Mouse (Mus musculus) intestine, embryonic 15.5 days (tissue): ENCODE results near the gene Smg5. TPM values are rescaled to one million over a fixed set of nuclear protein-coding genes. Genes with fewer than 3 reads are reported as not detected.
"Not testable (repeated sequence)": the region's sequence is repeated elsewhere in the genome, so short reads cannot be mapped to it uniquely, and the experiment has no call there.

ENCODE experiments used
- ATAC-seq: fragments of 200-750 bp; cut with Nextera tagmentation; 2 replicates; pipeline ENCODE4 v1.8.0; 2017; ENCODE audit warnings: moderate TSS enrichment, moderate library complexity
- H3K27ac ChIP-seq: fragments of 300-500 bp; sonication (generic); 2 replicates; pipeline ENCODE4 v1.5.1; 2015; ENCODE audit warnings: mild to moderate bottlenecking, inconsistent platforms
- H3K27me3 ChIP-seq: fragments of 300-500 bp; sonication (generic); replicated peaks from 2 replicates; pipeline ENCODE4 v1.6.1; 2015; ENCODE audit warnings: inconsistent platforms
- H3K36me3 ChIP-seq: fragments of 300-500 bp; sonication (generic); 2 replicates; pipeline ENCODE4 v1.6.1; 2015; ENCODE audit warnings: inconsistent platforms
- H3K4me1 ChIP-seq: fragments of 300-500 bp; sonication (generic); replicated peaks from 2 replicates; pipeline ENCODE4 v1.6.1; 2015; ENCODE audit warnings: inconsistent platforms
- H3K4me2 ChIP-seq: fragments of 300-500 bp; sonication (generic); replicated peaks from 2 replicates; pipeline ENCODE4 v1.6.1; 2015; ENCODE audit warnings: mild to moderate bottlenecking, inconsistent platforms
- H3K4me3 ChIP-seq: fragments of 300-500 bp; sonication (generic); replicated peaks from 2 replicates; pipeline ENCODE4 v1.5.1; 2015; ENCODE audit warnings: inconsistent platforms
- H3K9ac ChIP-seq: fragments of 300-500 bp; sonication (generic); 2 replicates; pipeline ENCODE4 v1.6.1; 2015; ENCODE audit warnings: inconsistent platforms
- H3K9me3 ChIP-seq: fragments of 300-500 bp; sonication (generic); 2 replicates; pipeline ENCODE4 v1.6.1; 2016; ENCODE audit warnings: inconsistent platforms
- WGBS: fragments of 180-500 bp; shearing (Covaris S2); methylation state at CpG from one replicate; pipeline ENCODE4 v1.1.7; 2015; 5-methylcytosine and 5-hydroxymethylcytosine counted together
- polyA plus RNA-seq: library from polyadenylated mRNA; unstranded; fragments of >200 nt; fragmentation: Nextera tagmentation; extraction: Ambion mirVana; gene quantifications from 2 replicates; pipeline ENCODE4 v1.2.1, GENCODE M21; 2015

Smg5 gene
- polyA plus RNA-seq, 1 experiment from 2014 or later: 39.9 TPM

DNA sequence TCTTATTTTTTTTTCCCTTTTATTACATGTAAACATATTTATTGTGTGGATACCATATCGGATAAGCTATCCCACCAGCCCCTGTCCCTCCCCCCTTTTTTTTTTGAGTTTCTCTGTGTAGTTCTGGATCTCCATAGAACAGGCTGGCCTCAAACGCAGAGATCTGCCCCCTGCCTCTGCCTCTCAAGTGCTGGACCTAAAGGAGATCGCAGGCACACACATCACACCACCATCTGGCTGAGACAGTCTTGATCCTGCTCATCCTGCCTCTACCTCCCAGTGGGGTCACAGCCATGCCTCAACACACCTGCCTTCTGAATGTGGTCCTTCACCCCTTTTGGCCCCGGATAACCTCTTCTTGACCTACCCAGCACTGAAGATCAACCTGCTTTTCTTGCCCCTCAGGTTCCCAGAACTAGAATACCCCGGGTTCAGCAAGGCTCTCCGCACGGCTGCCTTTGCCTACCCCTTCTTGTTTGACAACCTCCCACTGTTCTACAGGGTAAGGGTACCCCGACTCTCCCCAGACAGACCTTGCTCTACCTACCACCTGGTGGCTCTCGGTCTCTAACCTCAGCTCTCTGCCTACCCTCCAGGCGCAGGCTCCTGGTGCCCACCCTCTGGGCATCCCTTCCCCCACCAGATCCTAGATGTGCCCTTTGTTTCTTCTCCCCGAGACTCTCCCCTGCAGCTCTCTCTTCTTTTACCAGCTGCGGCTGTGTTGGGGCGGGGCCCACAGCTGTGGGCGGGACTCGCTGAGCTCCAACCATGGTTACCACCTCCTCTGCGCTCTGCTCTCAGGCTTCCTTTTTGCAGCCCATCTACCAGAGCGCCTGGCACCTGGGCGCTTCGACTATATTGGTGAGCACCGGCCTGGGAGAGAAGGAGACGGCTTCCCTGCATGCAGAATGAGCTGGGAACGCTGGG is 45.6 kb downstream of the Smg5 start:
- not testable (repeated sequence) for H3K9ac ChIP-seq

GRCm38 (mm10) chr3:88382383-88382782 is 46.3 kb downstream of the Smg5 start:
- H3K9ac ChIP-seq, H3K9me3 ChIP-seq, H3K4me3 ChIP-seq, H3K27ac ChIP-seq, H3K36me3 ChIP-seq, H3K27me3 ChIP-seq, H3K4me1 ChIP-seq, H3K4me2 ChIP-seq: not testable (repeated sequence)
- ATAC-seq: peak; percentile 36; the same call in 1 of the 2 replicates
- WGBS: 25% methylated on average over 1 of the region's 7 CpGs

More for the DNA sequence above, 45.6 kb downstream of the Smg5 start:
- not testable (repeated sequence) for H3K4me1 ChIP-seq, H3K27ac ChIP-seq, H3K27me3 ChIP-seq, H3K36me3 ChIP-seq, H3K9me3 ChIP-seq
- H3K4me3 ChIP-seq: 0 out of 2 replicates have a peak overlapping the region, but pooled peaks have one; percentile 12
- 9% methylated on average over 21 of the region's 22 CpGs for WGBS
- H3K4me2 ChIP-seq: peak overlapping the region; percentile 55
- ATAC-seq: peak; percentile 89

DNA sequence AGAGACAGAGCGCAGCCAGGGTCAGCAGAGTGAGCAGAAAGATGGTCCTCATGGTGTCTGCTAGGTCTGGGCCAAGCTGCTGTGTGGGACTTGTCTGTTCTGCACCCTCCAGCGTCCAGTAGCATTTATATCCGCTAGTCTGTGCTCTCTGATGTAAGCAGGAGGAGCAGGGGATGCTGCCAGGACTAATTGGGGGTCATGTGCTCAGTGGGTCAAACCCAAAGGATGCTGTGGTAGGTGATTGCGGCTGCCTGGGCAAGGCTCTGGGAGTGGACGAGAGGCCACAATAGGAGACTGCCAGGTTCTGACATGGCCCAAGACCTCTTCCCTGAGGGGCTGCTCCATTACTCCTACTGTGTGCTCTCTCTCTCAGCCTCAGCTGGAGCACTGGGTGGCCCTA is 48.3 kb downstream of the Smg5 start, which contains the start of gene Bglap:
TSS of gene Bglap (minus strand) at position 101 of the 400 bp plus-strand sequence.
- no peaks in the 10 kb centered on the region for H3K9me3 ChIP-seq
- no peak within 1 kb of the TSS for H3K4me2 ChIP-seq
- no peaks in the 10 kb centered on the region for H3K36me3 ChIP-seq
- H3K9ac ChIP-seq: no peak within 1 kb of the TSS
- H3K4me3 ChIP-seq: no peak within 1 kb of the TSS
- ATAC-seq: no peak
- no peak within 1 kb of the TSS for H3K27ac ChIP-seq
- no peaks in the 10 kb centered on the region for H3K27me3 ChIP-seq
- 76% methylated on average over 5 of the region's 5 CpGs for WGBS
- 0 out of 2 replicates have a peak, but pooled peaks cover 3% of the 10 kb centered on the region for H3K4me1 ChIP-seq

- Histone ChIP-seq H3K9ac (no peak overlapping the region), H3K4me3 (no peak overlapping the region), H3K27me3 (no peaks in the 10 kb centered on the region), H3K4me1 (no peaks in the 10 kb centered on the region), H3K27ac (no peak overlapping the region), H3K4me2 (no peak overlapping the region), H3K9me3 (no peaks in the 10 kb centered on the region), H3K36me3 (peaks cover 17% of the 10 kb centered on the region)
- ATAC-seq: no peak
- 87% methylated on average over 9 of the region's 9 CpGs for WGBS
Measured at GRCm38 (mm10) chr3:88393776-88394375, 57.8 kb downstream of the Smg5 start.

DNA sequence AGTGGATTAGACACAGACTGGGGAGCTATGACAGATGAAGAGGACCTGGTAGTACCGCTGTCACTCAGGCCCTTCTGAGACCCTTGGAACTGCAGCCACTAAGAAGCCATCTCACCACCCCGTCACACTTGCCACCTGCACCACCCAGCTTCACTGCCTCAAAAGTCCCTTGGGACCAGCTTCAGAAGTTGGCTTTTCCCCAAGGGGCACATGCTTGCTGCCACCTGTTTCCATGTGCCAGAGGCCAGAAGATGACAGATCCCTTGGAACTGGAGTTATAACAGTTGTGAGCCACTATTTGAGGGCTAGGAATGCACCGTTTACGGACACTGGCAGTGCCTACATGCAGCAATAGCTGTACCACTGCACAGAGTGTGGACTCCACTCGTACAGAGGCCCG is 59.2 kb downstream of the Smg5 start:
- H3K36me3 ChIP-seq: peaks cover 20% of the 10 kb centered on the region
- no peak overlapping the region for H3K4me3 ChIP-seq
- no peak overlapping the region for H3K9ac ChIP-seq
- H3K9me3 ChIP-seq: no peaks in the 10 kb centered on the region
- no peaks in the 10 kb centered on the region for H3K4me1 ChIP-seq
- no peak for ATAC-seq
- no peaks in the 10 kb centered on the region for H3K27me3 ChIP-seq
- H3K27ac ChIP-seq: no peak overlapping the region
- 93% methylated on average over 6 of the region's 6 CpGs for WGBS
- H3K4me2 ChIP-seq: no peak overlapping the region

DNA sequence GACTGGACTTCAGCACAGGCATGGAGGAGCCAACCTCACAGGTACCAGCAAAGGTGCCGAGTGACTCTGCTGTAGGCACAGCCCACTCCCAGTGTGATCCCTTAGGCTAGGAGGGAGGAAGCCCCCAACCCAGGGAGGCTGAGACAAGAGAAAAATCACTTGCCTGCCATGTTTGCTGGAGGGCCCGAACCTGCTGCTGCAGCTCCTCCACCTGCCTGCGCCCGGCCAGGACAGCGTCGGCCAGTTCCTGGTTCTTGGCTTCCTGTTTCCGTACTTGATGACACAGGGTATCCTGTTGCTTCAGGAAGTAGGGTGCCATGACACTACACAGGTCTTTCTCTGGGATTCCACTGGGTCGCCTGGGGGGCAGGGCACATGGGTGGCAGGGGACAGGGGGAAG is 59.7 kb downstream of the Smg5 start:
- H3K4me1 ChIP-seq: no peaks in the 10 kb centered on the region
- peaks cover 20% of the 10 kb centered on the region for H3K36me3 ChIP-seq
- ATAC-seq: no peak
- H3K9ac ChIP-seq: no peak overlapping the region
- H3K4me3 ChIP-seq: no peak overlapping the region
- H3K27ac ChIP-seq: no peak overlapping the region
- no peaks in the 10 kb centered on the region for H3K9me3 ChIP-seq
- no peak overlapping the region for H3K4me2 ChIP-seq
- no peaks in the 10 kb centered on the region for H3K27me3 ChIP-seq
- WGBS: 88% methylated on average over 8 of the region's 8 CpGs

GRCm38 (mm10) chr3:88398666-88399065 is 62.6 kb downstream of the Smg5 start:
- no peaks in the 10 kb centered on the region for H3K27me3 ChIP-seq
- H3K36me3 ChIP-seq: peaks cover 20% of the 10 kb centered on the region
- no peak overlapping the region for H3K9ac ChIP-seq
- no peak overlapping the region for H3K4me2 ChIP-seq
- WGBS: 75% methylated on average over 2 of the region's 2 CpGs
- no peak overlapping the region for H3K27ac ChIP-seq
- H3K4me1 ChIP-seq: no peaks in the 10 kb centered on the region
- 0 out of 2 replicates have a peak, but pooled peaks have one; percentile 47 for ATAC-seq
- H3K4me3 ChIP-seq: no peak overlapping the region
- no peaks in the 10 kb centered on the region for H3K9me3 ChIP-seq

DNA sequence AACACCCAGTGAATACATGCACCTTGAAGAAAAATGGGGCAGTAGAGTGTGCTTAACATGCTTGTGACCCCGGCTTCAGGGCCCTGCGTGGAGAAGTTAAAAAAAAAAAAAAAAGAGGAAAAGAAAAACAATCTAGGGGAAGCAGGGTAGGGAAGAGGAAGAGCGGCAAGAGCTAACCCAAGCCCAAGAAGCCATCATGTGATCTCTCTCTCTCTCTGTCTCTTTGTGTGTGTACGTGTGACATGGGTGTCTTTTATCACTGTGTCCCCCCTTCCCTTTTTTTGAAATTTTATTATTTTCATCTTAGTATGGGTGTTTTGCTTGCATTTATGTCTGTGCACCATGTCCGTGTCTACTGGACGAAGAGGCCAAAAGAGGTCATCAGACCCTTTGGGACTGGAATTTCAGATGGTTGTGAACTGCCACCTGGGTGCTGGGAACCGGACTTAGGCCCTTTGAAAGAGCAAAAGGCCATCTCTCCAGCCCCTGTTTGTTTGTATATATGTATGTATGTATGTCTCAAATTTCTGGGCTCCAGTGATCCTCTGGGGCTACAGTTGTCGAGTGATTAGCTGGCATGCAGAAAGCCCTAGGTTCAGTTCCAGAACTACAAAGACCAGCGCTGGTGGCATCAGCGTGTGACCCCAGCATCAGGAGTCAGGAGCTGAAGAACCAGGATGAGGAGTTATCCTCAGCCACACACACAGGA is 67.6 kb downstream of the Smg5 start:
- Histone ChIP-seq H3K4me2 (no peak overlapping the region), H3K27ac (no peak overlapping the region), H3K9me3 (no peaks in the 10 kb centered on the region), H3K4me3 (no peak overlapping the region), H3K4me1 (peaks cover 6% of the 10 kb centered on the region), H3K36me3 (peaks cover 3% of the 10 kb centered on the region; the same call in 1 of the 2 replicates), H3K9ac (no peak overlapping the region), H3K27me3 (no peaks in the 10 kb centered on the region)
- WGBS: 88% methylated on average over 10 of the region's 10 CpGs
- ATAC-seq: no peak

GRCm38 (mm10) chr3:88407090-88407489 is 71.0 kb downstream of the Smg5 start:
- Histone ChIP-seq H3K27ac (no peak overlapping the region), H3K4me2 (no peak overlapping the region), H3K9me3 (no peaks in the 10 kb centered on the region), H3K4me1 (peaks cover 23% of the 10 kb centered on the region), H3K4me3 (no peak overlapping the region), H3K27me3 (no peaks in the 10 kb centered on the region), H3K9ac (no peak overlapping the region), H3K36me3 (no peaks in the 10 kb centered on the region)
- 0% methylated on average over 2 of the region's 2 CpGs for WGBS
- no peak for ATAC-seq

DNA sequence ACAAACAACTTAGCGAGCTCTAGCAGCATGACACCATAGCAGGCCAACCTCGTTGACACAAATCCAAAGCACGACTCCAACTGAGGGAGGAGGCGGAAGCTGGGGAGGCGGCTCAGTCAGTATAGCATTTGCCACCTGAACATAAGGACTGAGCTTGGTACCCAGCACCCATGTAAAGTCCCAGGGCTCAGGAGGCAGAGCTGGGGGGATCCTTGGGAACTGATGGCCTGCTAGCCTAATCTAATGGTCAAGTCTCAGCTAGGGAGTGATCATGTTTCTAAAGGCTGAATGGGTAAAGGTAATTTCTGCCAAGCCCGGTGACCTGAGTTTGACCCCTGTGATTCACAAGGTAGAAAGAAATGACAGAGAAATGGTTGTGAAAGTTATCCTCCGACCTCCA is 71.5 kb downstream of the Smg5 start:
- H3K36me3 ChIP-seq: 0 out of 2 replicates have a peak, but pooled peaks cover 3% of the 10 kb centered on the region
- no peak overlapping the region for H3K27ac ChIP-seq
- H3K4me1 ChIP-seq: peaks cover 23% of the 10 kb centered on the region
- no peak for ATAC-seq
- H3K4me3 ChIP-seq: no peak overlapping the region
- H3K27me3 ChIP-seq: no peaks in the 10 kb centered on the region
- WGBS: 47% methylated on average over 7 of the region's 7 CpGs
- no peaks in the 10 kb centered on the region for H3K9me3 ChIP-seq
- H3K4me2 ChIP-seq: no peak overlapping the region
- no peak overlapping the region for H3K9ac ChIP-seq

DNA sequence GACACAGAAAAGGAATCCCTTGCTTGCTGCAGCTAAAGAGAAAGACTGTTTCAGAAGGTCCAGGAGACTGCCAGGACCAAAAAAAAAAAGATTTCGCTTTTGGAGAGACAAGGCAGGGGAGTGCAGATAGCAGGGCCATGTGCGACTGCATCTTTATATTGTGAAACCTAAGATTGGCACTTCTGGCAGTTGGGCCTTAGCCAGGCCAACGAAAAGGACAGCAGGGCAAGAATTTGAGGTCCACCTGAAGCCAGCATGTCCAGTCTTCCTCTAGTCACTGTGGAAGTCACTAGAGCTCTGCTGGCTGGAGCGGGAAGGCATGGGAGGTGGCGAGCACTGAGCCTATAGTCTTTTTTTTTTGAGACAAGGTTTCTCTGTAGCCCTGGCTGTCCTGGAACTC is 72.9 kb downstream of the Smg5 start:
- no peak for ATAC-seq
- Histone ChIP-seq H3K27me3 (no peaks in the 10 kb centered on the region), H3K4me1 (peaks cover 23% of the 10 kb centered on the region), H3K4me2 (peak overlapping the region; percentile 83), H3K4me3 (peak overlapping the region; percentile 68), H3K36me3 (0 out of 2 replicates have a peak, but pooled peaks cover 8% of the 10 kb centered on the region), H3K9ac (peak overlapping the region; percentile 93), H3K9me3 (no peaks in the 10 kb centered on the region), H3K27ac (peak overlapping the region; percentile 97; the same call in 1 of the 2 replicates)
- 63% methylated on average over 5 of the region's 5 CpGs for WGBS
